Mouse (Mus musculus): ENCODE data around the gene Apoa2. TPM values are rescaled to one million over a fixed set of nuclear protein-coding genes. Genes with fewer than 3 reads are reported as not detected.
A peak's percentile ranks its signal among the peaks of the same experiment; 100 is the strongest.

The Apoa2 gene
- polyA plus RNA-seq, 1 experiment: 3.7 TPM

- peak; percentile 63 for DNase-seq (ENCODE audit: low read depth)
- TF ChIP-seq POLR2A (IDR thresholded peaks at IDR 0.05; ENCODE audit: borderline replicate concordance, extremely low read depth, insufficient read depth, insufficient read length, poor library complexity, severe bottlenecking) (no peak), CTCF (IDR thresholded peaks at IDR 0.05; ENCODE audit: borderline replicate concordance, extremely low read depth, insufficient read depth, insufficient read length) (no peak)
Observed at GRCm38 (mm10) chr1:171251594-171252324, 26.9 kb downstream of the Apoa2 start.

- TF ChIP-seq POLR2A (IDR thresholded peaks at IDR 0.05; ENCODE audit: borderline replicate concordance, extremely low read depth, insufficient read depth, insufficient read length, poor library complexity, severe bottlenecking) (no peak), CTCF (IDR thresholded peaks at IDR 0.05; ENCODE audit: borderline replicate concordance, extremely low read depth, insufficient read depth, insufficient read length) (no peak)
- DNase-seq (ENCODE audit: low read depth): peak; percentile 46
Observed at GRCm38 (mm10) chr1:171252415-171252814, 27.6 kb downstream of the Apoa2 start.

- TF ChIP-seq POLR2A (IDR thresholded peaks at IDR 0.05; ENCODE audit: borderline replicate concordance, extremely low read depth, insufficient read depth, insufficient read length, poor library complexity, severe bottlenecking) (no peak), CTCF (IDR thresholded peaks at IDR 0.05; ENCODE audit: borderline replicate concordance, extremely low read depth, insufficient read depth, insufficient read length) (no peak)
- no peak for DNase-seq (ENCODE audit: low read depth)
Observed at GRCm38 (mm10) chr1:171256095-171256818, 31.4 kb downstream of the Apoa2 start.

GRCm38 (mm10) chr1:171256937-171257548, 32.2 kb downstream of the Apoa2 start:
- peak; percentile 82 for TF ChIP-seq CTCF (IDR thresholded peaks at IDR 0.05; ENCODE audit: borderline replicate concordance, extremely low read depth, insufficient read depth, insufficient read length)
- no peak for TF ChIP-seq POLR2A (IDR thresholded peaks at IDR 0.05; ENCODE audit: borderline replicate concordance, extremely low read depth, insufficient read depth, insufficient read length, poor library complexity, severe bottlenecking)
- DNase-seq (ENCODE audit: low read depth): peak; percentile 77

GRCm38 (mm10) chr1:171257781-171258180, 32.9 kb downstream of the Apoa2 start:
- DNase-seq (ENCODE audit: low read depth): no peak
- TF ChIP-seq POLR2A (IDR thresholded peaks at IDR 0.05; ENCODE audit: borderline replicate concordance, extremely low read depth, insufficient read depth, insufficient read length, poor library complexity, severe bottlenecking): no peak
- TF ChIP-seq CTCF (IDR thresholded peaks at IDR 0.05; ENCODE audit: borderline replicate concordance, extremely low read depth, insufficient read depth, insufficient read length): no peak

- no peak for DNase-seq (ENCODE audit: low read depth)
- TF ChIP-seq CTCF (IDR thresholded peaks at IDR 0.05; ENCODE audit: borderline replicate concordance, extremely low read depth, insufficient read depth, insufficient read length) (no peak), POLR2A (IDR thresholded peaks at IDR 0.05; ENCODE audit: borderline replicate concordance, extremely low read depth, insufficient read depth, insufficient read length, poor library complexity, severe bottlenecking) (no peak)
Observed at GRCm38 (mm10) chr1:171258921-171259320, 34.1 kb downstream of the Apoa2 start.

- no peak for DNase-seq (ENCODE audit: low read depth)
- TF ChIP-seq POLR2A (IDR thresholded peaks at IDR 0.05; ENCODE audit: borderline replicate concordance, extremely low read depth, insufficient read depth, insufficient read length, poor library complexity, severe bottlenecking) (no peak), CTCF (IDR thresholded peaks at IDR 0.05; ENCODE audit: borderline replicate concordance, extremely low read depth, insufficient read depth, insufficient read length) (no peak)
Observed at GRCm38 (mm10) chr1:171260316-171260715, 35.5 kb downstream of the Apoa2 start.

- TF ChIP-seq POLR2A (IDR thresholded peaks at IDR 0.05; ENCODE audit: borderline replicate concordance, extremely low read depth, insufficient read depth, insufficient read length, poor library complexity, severe bottlenecking): no peak
- TF ChIP-seq CTCF (IDR thresholded peaks at IDR 0.05; ENCODE audit: borderline replicate concordance, extremely low read depth, insufficient read depth, insufficient read length): no peak
- DNase-seq (ENCODE audit: low read depth): peak; percentile 94
Observed at GRCm38 (mm10) chr1:171262594-171263130, 37.8 kb downstream of the Apoa2 start.

- peak; percentile 96 for DNase-seq (ENCODE audit: low read depth)
- TF ChIP-seq POLR2A (IDR thresholded peaks at IDR 0.05; ENCODE audit: borderline replicate concordance, extremely low read depth, insufficient read depth, insufficient read length, poor library complexity, severe bottlenecking) (no peak), CTCF (IDR thresholded peaks at IDR 0.05; ENCODE audit: borderline replicate concordance, extremely low read depth, insufficient read depth, insufficient read length) (no peak)
Observed at GRCm38 (mm10) chr1:171263185-171263611, 38.3 kb downstream of the Apoa2 start.

GRCm38 (mm10) chr1:171263666-171264461, 39.0 kb downstream of the Apoa2 start:
- TF ChIP-seq POLR2A (IDR thresholded peaks at IDR 0.05; ENCODE audit: borderline replicate concordance, extremely low read depth, insufficient read depth, insufficient read length, poor library complexity, severe bottlenecking) (no peak), CTCF (IDR thresholded peaks at IDR 0.05; ENCODE audit: borderline replicate concordance, extremely low read depth, insufficient read depth, insufficient read length) (no peak)
- DNase-seq (ENCODE audit: low read depth): no peak

Measured in brain, embryonic 14.5 days (tissue).